Mouse (Mus musculus): ENCODE results near the gene Lmo3. TPM values are rescaled to one million over a fixed set of nuclear protein-coding genes. Genes with fewer than 3 reads are reported as not detected.

Gene Lmo3
- total and polyA plus RNA-seq, 2 experiments from 2014 or later = 207 to 232 TPM

DNA sequence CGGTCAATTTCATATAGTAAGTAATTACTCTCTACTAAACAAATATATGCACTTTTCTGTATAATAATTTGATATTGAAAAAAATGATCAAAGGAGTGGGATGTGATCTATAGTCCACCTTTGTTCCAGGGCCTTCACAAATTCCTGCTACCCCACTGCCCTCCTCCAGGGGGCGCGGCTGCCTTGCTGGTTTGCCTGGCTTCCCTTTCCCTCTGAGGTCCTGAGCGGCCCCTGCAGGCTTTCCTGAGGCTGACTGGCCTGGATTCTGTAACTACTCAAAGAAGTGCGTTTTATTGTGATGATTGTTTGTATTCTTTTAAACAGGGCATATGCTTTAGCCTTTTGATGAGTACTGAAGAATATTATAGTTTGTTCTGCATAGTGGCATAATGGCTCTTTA lies 104.2 kb downstream of the Lmo3 start:
- H3K27me3 ChIP-seq (ENCODE audit: insufficient read depth, low read length) = no peaks in the 10 kb centered on the region
- H3K9ac ChIP-seq = no peak overlapping the region
- DNase-seq = peak; percentile 46
- WGBS = 16% methylated on average over 5 of the region's 5 CpGs
- no peaks in the 10 kb centered on the region for H3K36me3 ChIP-seq (ENCODE audit: insufficient read depth)
- TF ChIP-seq CTCF (IDR thresholded peaks at IDR 0.05; ENCODE audit: low read depth) = peak; percentile 88
- no peaks in the 10 kb centered on the region for H3K4me1 ChIP-seq (ENCODE audit: insufficient read depth)
- no peak overlapping the region for H3K27ac ChIP-seq (ENCODE audit: low read depth, low read length)
- peak; percentile 55; the same call in 1 of the 2 replicates for ATAC-seq
- H3K9me3 ChIP-seq (ENCODE audit: low read length) = no peaks in the 10 kb centered on the region
- H3K4me2 ChIP-seq (ENCODE audit: low read depth) = no peak overlapping the region
- no peak overlapping the region for H3K4me3 ChIP-seq (ENCODE audit: low read depth, low read length)

GRCm38 (mm10) chr6:138469204-138469603 lies 112.6 kb downstream of the Lmo3 start:
- Histone ChIP-seq H3K9ac (no peak overlapping the region), H3K4me2 (ENCODE audit: low read depth) (no peak overlapping the region), H3K27me3 (ENCODE audit: insufficient read depth, low read length) (no peaks in the 10 kb centered on the region), H3K36me3 (ENCODE audit: insufficient read depth) (no peaks in the 10 kb centered on the region), H3K4me3 (ENCODE audit: low read depth, low read length) (no peak overlapping the region), H3K9me3 (ENCODE audit: low read length) (no peaks in the 10 kb centered on the region), H3K4me1 (ENCODE audit: insufficient read depth) (no peaks in the 10 kb centered on the region), H3K27ac (ENCODE audit: low read depth, low read length) (no peak overlapping the region)
- ATAC-seq = no peak
- 86% methylated on average over 4 of the region's 4 CpGs for WGBS
- no peak for TF ChIP-seq CTCF (IDR thresholded peaks at IDR 0.05; ENCODE audit: low read depth)
- DNase-seq = no peak

GRCm38 (mm10) chr6:138444515-138445048 lies 137.2 kb downstream of the Lmo3 start:
- no peak for ATAC-seq
- Histone ChIP-seq H3K4me3 (ENCODE audit: low read depth, low read length) (no peak overlapping the region), H3K9me3 (ENCODE audit: low read length) (no peaks in the 10 kb centered on the region), H3K4me1 (ENCODE audit: insufficient read depth) (no peaks in the 10 kb centered on the region), H3K4me2 (ENCODE audit: low read depth) (no peak overlapping the region), H3K27me3 (ENCODE audit: insufficient read depth, low read length) (no peaks in the 10 kb centered on the region), H3K27ac (ENCODE audit: low read depth, low read length) (no peak overlapping the region), H3K9ac (no peak overlapping the region), H3K36me3 (ENCODE audit: insufficient read depth) (no peaks in the 10 kb centered on the region)
- DNase-seq = no peak
- WGBS = 24% methylated on average over 3 of the region's 3 CpGs
- no peak for TF ChIP-seq CTCF (IDR thresholded peaks at IDR 0.05; ENCODE audit: low read depth)

- H3K4me3 ChIP-seq (ENCODE audit: low read depth, low read length) = no peak overlapping the region
- 50% methylated on average over 3 of the region's 3 CpGs for WGBS
- H3K4me2 ChIP-seq (ENCODE audit: low read depth) = no peak overlapping the region
- no peaks in the 10 kb centered on the region for H3K4me1 ChIP-seq (ENCODE audit: insufficient read depth)
- H3K36me3 ChIP-seq (ENCODE audit: insufficient read depth) = no peaks in the 10 kb centered on the region
- H3K9me3 ChIP-seq (ENCODE audit: low read length) = no peaks in the 10 kb centered on the region
- DNase-seq = no peak
- H3K27me3 ChIP-seq (ENCODE audit: insufficient read depth, low read length) = no peaks in the 10 kb centered on the region
- TF ChIP-seq CTCF (IDR thresholded peaks at IDR 0.05; ENCODE audit: low read depth) = no peak
- no peak overlapping the region for H3K9ac ChIP-seq
- no peak; the same call in 1 of the 2 replicates for ATAC-seq
- H3K27ac ChIP-seq (ENCODE audit: low read depth, low read length) = no peak overlapping the region
Measured at GRCm38 (mm10) chr6:138437351-138437750, 144.4 kb downstream of the Lmo3 start.

DNA sequence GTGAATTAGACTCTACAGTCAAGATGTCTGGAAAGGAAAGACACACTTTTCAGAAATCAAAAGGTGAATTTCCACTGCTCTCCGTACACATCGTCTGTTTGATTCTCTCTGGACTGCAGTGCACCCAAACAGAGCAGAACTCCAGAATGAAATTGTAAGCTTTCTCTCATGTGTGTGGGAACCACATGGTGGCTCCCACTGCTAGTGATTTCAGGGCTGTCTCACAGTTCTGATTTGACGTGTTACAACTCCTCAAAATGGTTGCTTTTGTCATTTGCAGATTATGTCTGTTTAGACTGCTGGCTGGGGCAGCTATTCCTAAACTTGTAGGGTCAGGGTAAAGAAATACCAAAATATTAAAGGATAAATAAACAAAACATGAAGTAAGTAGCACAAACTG lies 145.0 kb downstream of the Lmo3 start:
- TF ChIP-seq CTCF (IDR thresholded peaks at IDR 0.05; ENCODE audit: low read depth) = peak; percentile 58
- no peaks in the 10 kb centered on the region for H3K9me3 ChIP-seq (ENCODE audit: low read length)
- no peaks in the 10 kb centered on the region for H3K27me3 ChIP-seq (ENCODE audit: insufficient read depth, low read length)
- H3K4me1 ChIP-seq (ENCODE audit: insufficient read depth) = no peaks in the 10 kb centered on the region
- H3K9ac ChIP-seq = no peak overlapping the region
- 35% methylated on average over 3 of the region's 3 CpGs for WGBS
- ATAC-seq (peak; percentile 73; the same call in 1 of the 2 replicates), DNase-seq (peak; percentile 64)
- H3K4me2 ChIP-seq (ENCODE audit: low read depth) = no peak overlapping the region
- no peak overlapping the region for H3K27ac ChIP-seq (ENCODE audit: low read depth, low read length)
- H3K4me3 ChIP-seq (ENCODE audit: low read depth, low read length) = no peak overlapping the region
- H3K36me3 ChIP-seq (ENCODE audit: insufficient read depth) = no peaks in the 10 kb centered on the region

DNA sequence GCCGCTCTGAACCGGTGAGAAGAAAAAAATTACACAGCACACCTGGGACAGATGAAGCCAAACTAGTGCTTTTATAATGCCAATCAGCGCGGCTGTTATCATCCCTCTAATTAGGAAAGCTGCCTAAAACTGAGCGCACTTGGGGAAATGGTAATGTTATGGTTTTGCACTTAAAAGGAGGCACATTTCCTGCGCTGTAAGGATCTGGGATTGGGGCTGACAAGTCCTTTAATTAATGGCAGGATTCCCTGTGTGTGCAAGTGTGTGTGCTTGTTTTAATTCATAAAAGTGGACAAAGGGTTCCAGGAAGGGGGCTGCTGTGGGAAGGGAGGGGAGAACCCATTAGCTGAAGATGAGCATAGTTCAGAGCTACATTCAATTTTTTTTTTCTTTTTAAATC lies 154.4 kb downstream of the Lmo3 start:
- no peak overlapping the region for H3K4me2 ChIP-seq (ENCODE audit: low read depth)
- H3K9ac ChIP-seq = no peak overlapping the region
- WGBS = 11% methylated on average over 6 of the region's 6 CpGs
- peaks cover 12% of the 10 kb centered on the region; the same call in 1 of the 2 replicates for H3K4me1 ChIP-seq (ENCODE audit: insufficient read depth)
- no peak overlapping the region for H3K4me3 ChIP-seq (ENCODE audit: low read depth, low read length)
- no peak for TF ChIP-seq CTCF (IDR thresholded peaks at IDR 0.05; ENCODE audit: low read depth)
- DNase-seq (no peak), ATAC-seq (no peak)
- no peaks in the 10 kb centered on the region for H3K36me3 ChIP-seq (ENCODE audit: insufficient read depth)
- no peak overlapping the region for H3K27ac ChIP-seq (ENCODE audit: low read depth, low read length)
- no peaks in the 10 kb centered on the region for H3K27me3 ChIP-seq (ENCODE audit: insufficient read depth, low read length)
- no peaks in the 10 kb centered on the region for H3K9me3 ChIP-seq (ENCODE audit: low read length)

GRCm38 (mm10) chr6:138426894-138427293 lies 154.9 kb downstream of the Lmo3 start:
- no peak overlapping the region for H3K9ac ChIP-seq
- peaks cover 12% of the 10 kb centered on the region; the same call in 1 of the 2 replicates for H3K4me1 ChIP-seq (ENCODE audit: insufficient read depth)
- no peak for TF ChIP-seq CTCF (IDR thresholded peaks at IDR 0.05; ENCODE audit: low read depth)
- no peaks in the 10 kb centered on the region for H3K9me3 ChIP-seq (ENCODE audit: low read length)
- DNase-seq = no peak
- no peak for ATAC-seq
- H3K27me3 ChIP-seq (ENCODE audit: insufficient read depth, low read length) = no peaks in the 10 kb centered on the region
- no peak overlapping the region for H3K4me3 ChIP-seq (ENCODE audit: low read depth, low read length)
- no peak overlapping the region for H3K4me2 ChIP-seq (ENCODE audit: low read depth)
- H3K36me3 ChIP-seq (ENCODE audit: insufficient read depth) = no peaks in the 10 kb centered on the region
- 22% methylated on average over 3 of the region's 3 CpGs for WGBS
- H3K27ac ChIP-seq (ENCODE audit: low read depth, low read length) = no peak overlapping the region

Measured in forebrain, postnatal 0 days (tissue).